Mouse (Mus musculus) megakaryocyte-erythroid progenitor cell, adult 5-6 weeks (primary cell): ENCODE measurements around the gene Fam120c. TPM values are rescaled to one million over a fixed set of nuclear protein-coding genes. Genes with fewer than 3 reads are reported as not detected.

Experiments used
- ATAC-seq: replicated peaks from 2 replicates; pipeline ENCODE4 v1.8.0; 2016; ENCODE audit warnings: mild to moderate bottlenecking, inconsistent platforms; ENCODE audit not compliant: severe bottlenecking, poor library complexity, low FRiP score, low TSS enrichment
- total RNA-seq, 2 experiments: library from RNA; stranded (forward) in 1 of 2; stranded (reverse) in 1 of 2; fragments of 200-1000, 215-1000 nt in 1 of 2; fragments of >200 nt in 1 of 2; fragmentation: Nextera tagmentation in 1 of 2; gene quantifications; 2 replicates each; pipeline ENCODE4 v1.2.3; 2014 to 2017

Fam120c gene
- total RNA-seq, 2 experiments from 2014 or later, result 2.5 to 5.1 TPM

GRCm38 (mm10) chrX:151518181-151518580, 174.2 kb downstream of the Fam120c start:
- ATAC-seq, result no peak

- ATAC-seq, result no peak
Observed at GRCm38 (mm10) chrX:151520127-151520457, 176.1 kb downstream of the Fam120c start.

GRCm38 (mm10) chrX:151520458-151521322, 176.7 kb downstream of the Fam120c start, which contains the start of gene Phf8:
Gene Phf8 (plus strand): TSS chrX:151520672.
- ATAC-seq, result peak; percentile 94

Other genes with a start within 250 kb of the Fam120c start
- 22.3 and 55.6 TPM in 2 replicates for gene Tsr2, start 247.6 kb upstream of the Fam120c start, total RNA-seq (2014; fragmentation: Nextera tagmentation)
- gene Tsr2, start 247.6 kb upstream of the Fam120c start, total RNA-seq (2017), result 41.6 and 61.8 TPM in 2 replicates
- gene Wnk3, start 146.1 kb upstream of the Fam120c start, total RNA-seq (2014; fragmentation: Nextera tagmentation), result not detected in 2 replicates
- gene Wnk3, start 146.1 kb upstream of the Fam120c start, total RNA-seq (2017), result not detected in 2 replicates
- 35.8 and 38.1 TPM in 2 replicates for gene Phf8, start 176.5 kb downstream of the Fam120c start, total RNA-seq (2014; fragmentation: Nextera tagmentation)
- 10.6 and 17.8 TPM in 2 replicates for gene Phf8, start 176.5 kb downstream of the Fam120c start, total RNA-seq (2017)